Mouse (Mus musculus) limb, embryonic 14.5 days (tissue): ENCODE measurements at regions not wholly inside any gene's neighbourhood (a gene's known extent, or its start where the extent isn't known, plus 50 kb on each side); places are given as distances from the start of the nearest gene placed in this dataset.

Experiments
- ATAC-seq: fragments of 200-750 bp; cut with Nextera tagmentation; 2 replicates; pipeline ENCODE4 v1.8.0; 2017; ENCODE audit warnings: low read depth, moderate number of reproducible peaks, moderate TSS enrichment; ENCODE audit not compliant: low FRiP score
- DNase-seq: peaks from one replicate; pipeline ENCODE4 v3.0.0-alpha.2; 2015; ENCODE audit warnings: low spot score
- H3K27ac ChIP-seq: fragments of 300-500 bp; sonication (generic); replicated peaks from 2 replicates; pipeline ENCODE4 v1.5.1; 2014; ENCODE audit warnings: low read depth, mild to moderate bottlenecking, low read length, moderate library complexity, mixed read lengths
- H3K27me3 ChIP-seq: fragments of 300-500 bp; sonication (generic); 2 replicates; pipeline ENCODE4 v1.6.1; 2014; ENCODE audit warnings: low read length, mixed read lengths; ENCODE audit not compliant: control insufficient read depth, insufficient read depth
- H3K36me3 ChIP-seq: fragments of 300-500 bp; sonication (generic); 2 replicates; pipeline ENCODE4 v1.6.1; 2014; ENCODE audit warnings: mild to moderate bottlenecking, low read length, moderate library complexity, mixed read lengths; ENCODE audit not compliant: control insufficient read depth, insufficient read depth
- H3K4me1 ChIP-seq: fragments of 300-500 bp; sonication (generic); 2 replicates; pipeline ENCODE4 v1.6.1; 2014; ENCODE audit warnings: antibody characterized with exemption, low read length, mixed read lengths; ENCODE audit not compliant: control insufficient read depth, insufficient read depth
- H3K4me2 ChIP-seq: fragments of 300-500 bp; sonication (generic); replicated peaks from 2 replicates; pipeline ENCODE4 v1.6.1; 2014; ENCODE audit warnings: low read depth, mild to moderate bottlenecking, low read length, moderate library complexity; ENCODE audit not compliant: severe bottlenecking
- H3K4me3 ChIP-seq: fragments of 300-500 bp; sonication (generic); replicated peaks from 2 replicates; pipeline ENCODE4 v1.5.1; 2014; ENCODE audit warnings: low read length
- H3K9ac ChIP-seq: fragments of 300-500 bp; sonication (generic); 2 replicates; pipeline ENCODE4 v1.6.1; 2014; ENCODE audit warnings: mild to moderate bottlenecking, low read depth, low read length, moderate library complexity; ENCODE audit not compliant: severe bottlenecking
- H3K9me3 ChIP-seq: fragments of 300-500 bp; sonication (generic); 2 replicates; pipeline ENCODE4 v1.6.1; 2016; ENCODE audit warnings: low read length; ENCODE audit not compliant: control insufficient read depth
- POLR2A ChIP-seq: fragments of 200-500 bp; IDR thresholded peaks from 2 replicates; pipeline ENCODE4 v1.8.0; 2012; ENCODE audit warnings: inconsistent platforms, mild to moderate bottlenecking, moderate library complexity, borderline replicate concordance; ENCODE audit not compliant: insufficient read depth, insufficient read length; ENCODE audit errors: extremely low read depth
- whole genome bisulfite sequencing: fragments of 180-500 bp; shearing (Covaris S2); extraction: QIAGEN DNeasy Blood & Tissue Kit; methylation state at CpG from one replicate; pipeline ENCODE4 v1.1.7; 2014; 5-methylcytosine and 5-hydroxymethylcytosine counted together

DNA sequence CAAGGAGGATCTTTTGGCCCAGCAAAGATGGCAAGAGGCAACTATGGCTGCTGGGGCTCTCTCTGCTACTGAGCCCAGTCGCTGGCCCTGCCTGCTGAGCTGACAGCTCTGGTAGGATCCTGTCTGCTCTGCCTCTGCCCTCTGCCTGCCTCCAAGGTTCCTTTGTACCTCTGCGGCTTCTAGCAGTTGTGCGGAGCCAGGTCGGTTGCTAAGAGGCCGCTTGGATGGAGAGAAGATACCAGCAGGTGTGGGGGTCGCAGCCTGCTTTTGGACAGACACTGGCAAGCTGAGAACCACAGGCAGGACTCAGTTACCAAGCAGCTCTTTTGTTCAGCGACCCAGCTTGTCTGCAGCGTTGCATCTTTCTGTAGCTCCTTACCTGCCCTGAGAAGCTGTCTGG is 337.6 kb downstream of the Mex3b start:
- no peaks in the 10 kb centered on the region for H3K9me3 ChIP-seq
- no peak overlapping the region for H3K4me3 ChIP-seq
- H3K9ac ChIP-seq, result no peak overlapping the region
- WGBS, result 58% methylated on average over 8 of the region's 8 CpGs
- ATAC-seq (no peak), DNase-seq (no peak)
- no peaks in the 10 kb centered on the region for H3K27me3 ChIP-seq
- no peaks in the 10 kb centered on the region for H3K36me3 ChIP-seq
- H3K4me2 ChIP-seq, result no peak overlapping the region
- H3K4me1 ChIP-seq, result peaks cover 41% of the 10 kb centered on the region
- TF ChIP-seq POLR2A, result no peak
- no peak overlapping the region for H3K27ac ChIP-seq

DNA sequence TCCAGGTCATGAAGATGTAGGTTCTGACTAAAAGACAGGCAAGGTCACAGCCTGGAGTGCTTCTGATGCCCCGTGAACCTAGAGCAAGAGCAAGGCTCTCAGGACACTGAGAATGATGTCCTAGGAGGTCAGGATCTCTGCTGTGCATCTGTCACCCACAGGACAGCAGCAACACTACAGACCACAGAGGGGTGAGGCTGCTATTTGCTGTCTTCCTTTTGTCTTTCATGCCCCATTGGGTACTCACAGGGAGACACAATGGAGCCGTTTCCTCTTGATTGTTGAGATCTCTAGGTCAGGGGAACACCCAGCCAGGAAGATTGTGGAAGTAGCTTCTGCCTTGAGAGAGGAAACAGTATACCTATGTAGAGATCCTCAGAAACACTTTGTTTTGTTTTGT is 339.9 kb downstream of the Mex3b start:
- Histone ChIP-seq H3K4me3 (no peak overlapping the region), H3K4me2 (no peak overlapping the region), H3K27me3 (no peaks in the 10 kb centered on the region), H3K9ac (no peak overlapping the region), H3K4me1 (peaks cover 30% of the 10 kb centered on the region), H3K27ac (no peak overlapping the region), H3K9me3 (no peaks in the 10 kb centered on the region), H3K36me3 (no peaks in the 10 kb centered on the region)
- no peak for TF ChIP-seq POLR2A
- DNase-seq (no peak), ATAC-seq (no peak)
- 83% methylated on average over 2 of the region's 2 CpGs for whole genome bisulfite sequencing

DNA sequence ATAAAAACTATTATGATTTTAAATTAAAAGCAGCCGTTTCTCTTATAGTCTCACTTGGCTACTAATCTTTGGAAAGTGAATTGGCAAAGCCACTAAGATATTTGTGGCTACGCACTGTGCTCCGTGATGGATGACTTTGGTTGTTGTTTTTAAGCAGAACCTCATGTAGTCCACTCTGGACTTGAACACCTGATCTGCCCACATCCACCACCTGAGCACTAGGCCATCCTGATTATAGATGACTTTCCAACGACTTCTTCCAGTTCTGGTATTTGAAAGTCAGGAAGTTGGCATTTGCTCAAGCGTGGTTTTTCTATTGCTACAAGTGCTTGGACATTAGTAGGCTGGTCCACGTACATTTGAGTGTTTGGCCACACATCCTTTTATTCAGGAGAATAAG is 344.5 kb downstream of the Mex3b start:
- Histone ChIP-seq H3K4me3 (no peak overlapping the region), H3K4me1 (0 out of 2 replicates have a peak, but pooled peaks cover 2% of the 10 kb centered on the region), H3K9me3 (no peaks in the 10 kb centered on the region), H3K9ac (no peak overlapping the region), H3K36me3 (no peaks in the 10 kb centered on the region), H3K27me3 (no peaks in the 10 kb centered on the region), H3K27ac (no peak overlapping the region), H3K4me2 (no peak overlapping the region)
- TF ChIP-seq POLR2A, result no peak
- 45% methylated on average over 6 of the region's 6 CpGs for WGBS
- no peak for ATAC-seq
- peak; percentile 38 for DNase-seq

DNA sequence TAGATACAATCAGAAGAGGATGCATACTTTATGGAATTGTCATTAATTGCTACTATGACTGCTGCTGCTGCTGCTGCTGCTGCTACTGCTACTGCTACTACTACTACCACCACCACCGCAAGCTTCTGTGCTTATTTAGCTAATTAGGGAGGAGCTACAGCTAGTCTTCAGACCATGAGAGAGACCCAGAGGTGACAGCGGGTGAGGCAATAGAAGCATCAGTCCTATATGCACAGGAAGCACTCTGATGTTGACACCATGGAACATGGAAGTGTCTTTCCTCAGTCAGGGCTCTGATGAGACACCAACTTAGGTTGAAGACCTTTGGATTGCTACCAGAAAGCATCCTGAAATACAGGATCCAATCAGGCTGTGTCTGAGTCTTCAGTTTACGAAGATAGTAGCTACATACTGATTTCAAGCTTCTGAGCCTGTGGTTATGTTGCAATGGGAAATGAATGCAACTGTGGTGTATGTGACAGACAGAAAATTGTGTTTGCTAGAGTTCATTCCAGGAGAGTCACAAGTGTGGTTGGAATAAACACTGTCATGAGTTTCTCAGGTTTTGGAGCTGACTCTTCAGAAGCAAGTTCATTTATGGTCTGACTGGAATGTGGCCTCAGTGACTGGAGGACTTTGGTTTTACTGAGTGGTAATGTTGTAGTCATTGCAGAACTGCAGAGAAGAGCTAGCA is 355.0 kb downstream of the Mex3b start:
- DNase-seq (no peak), ATAC-seq (no peak)
- H3K4me2 ChIP-seq, result no peak overlapping the region
- H3K4me3 ChIP-seq, result no peak overlapping the region
- peaks cover 4% of the 10 kb centered on the region; the same call in 1 of the 2 replicates for H3K4me1 ChIP-seq
- H3K27ac ChIP-seq, result no peak overlapping the region
- H3K9me3 ChIP-seq, result no peaks in the 10 kb centered on the region
- H3K9ac ChIP-seq, result no peak overlapping the region
- 76% methylated on average over 3 of the region's 3 CpGs for WGBS
- H3K36me3 ChIP-seq, result no peaks in the 10 kb centered on the region
- no peak for TF ChIP-seq POLR2A
- no peaks in the 10 kb centered on the region for H3K27me3 ChIP-seq

DNA sequence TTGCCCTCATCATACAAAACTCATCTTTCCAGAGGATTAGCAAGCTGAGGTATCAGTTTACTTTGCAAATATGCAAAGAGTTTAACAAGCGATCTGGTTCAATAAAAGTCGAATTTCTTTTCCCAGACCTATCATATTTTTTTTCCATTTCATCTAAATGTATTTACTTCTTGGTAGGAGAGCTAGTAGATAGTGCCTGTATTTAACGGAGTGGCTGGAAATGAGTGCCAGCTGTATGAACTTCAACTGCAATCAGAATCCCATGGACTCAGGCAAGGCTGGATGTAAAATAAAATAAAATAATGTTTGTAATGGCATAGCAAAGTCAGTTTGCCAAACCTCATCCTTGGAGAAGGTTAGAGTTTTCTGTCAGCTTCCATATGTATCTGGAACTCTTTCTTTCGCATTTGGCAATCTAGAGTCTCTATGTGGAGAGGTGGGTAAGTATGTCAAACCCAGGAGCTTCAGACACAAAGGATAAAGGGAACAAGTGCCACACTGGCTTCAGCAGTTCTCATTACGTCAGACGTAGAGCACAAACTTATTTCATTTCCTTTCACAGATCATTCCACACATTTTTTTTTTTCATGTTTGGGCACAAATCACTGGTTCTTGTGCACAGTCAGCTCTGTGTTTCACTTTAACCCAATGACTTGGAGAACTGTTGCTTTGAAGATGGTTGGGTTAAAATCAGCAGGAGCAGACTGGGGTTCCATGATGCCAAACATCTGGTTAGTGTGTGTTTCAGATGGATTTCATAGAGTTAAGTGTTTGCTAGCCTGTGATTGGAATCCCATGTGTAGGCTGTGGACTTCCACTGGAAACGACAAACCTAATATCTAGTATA is 357.2 kb upstream of the Tmc3 start:
- Histone ChIP-seq H3K36me3 (no peaks in the 10 kb centered on the region), H3K9me3 (peaks cover 7% of the 10 kb centered on the region; the same call in 1 of the 2 replicates), H3K27me3 (no peaks in the 10 kb centered on the region), H3K4me1 (peaks cover 25% of the 10 kb centered on the region), H3K4me3 (no peak overlapping the region), H3K9ac (no peak overlapping the region), H3K27ac (peak overlapping the region; percentile 75), H3K4me2 (no peak overlapping the region)
- DNase-seq, result peak; percentile 67
- TF ChIP-seq POLR2A, result no peak
- 26% methylated on average over 7 of the region's 7 CpGs for WGBS
- ATAC-seq, result peak; percentile 64
